Mouse (Mus musculus): ENCODE data around the gene Mark1.

- TF ChIP-seq CTCF (IDR thresholded peaks at IDR 0.05; ENCODE audit: low read depth, low read length) = no peak
- TF ChIP-seq GATA1 (IDR thresholded peaks at IDR 0.05; ENCODE audit: borderline replicate concordance, low read length) = no peak
- no peak for TF ChIP-seq GATA2 (IDR thresholded peaks at IDR 0.05; ENCODE audit: borderline replicate concordance, low read depth, low read length)
Measured at GRCm38 (mm10) chr1:184877306-184877705, 122.1 kb downstream of the Mark1 start.

All from G1E (cell line).